Mouse (Mus musculus) cortical plate, adult 2 months (tissue): ENCODE results near the gene Sec22a.

Experiments
- CTCF ChIP-seq: fragments of 200-500 bp; IDR thresholded peaks from 2 replicates; pipeline ENCODE4 v1.5.1; 2011; ENCODE audit warnings: mild to moderate bottlenecking, control low read depth, low read length; ENCODE audit not compliant: insufficient read depth; ENCODE audit errors: extremely low read depth
- POLR2A ChIP-seq: fragments of 200-500 bp; IDR thresholded peaks from 2 replicates; pipeline ENCODE4 v1.6.1; 2011; ENCODE audit warnings: mild to moderate bottlenecking, low read length, control low read depth; ENCODE audit not compliant: insufficient read depth; ENCODE audit errors: extremely low read depth

- TF ChIP-seq CTCF: no peak
- TF ChIP-seq POLR2A: no peak
Observed at GRCm38 (mm10) chr16:35310551-35311110, 53.1 kb downstream of the Sec22a start.
